Mouse (Mus musculus): ENCODE measurements around the gene Grb10. TPM values are rescaled to one million over a fixed set of nuclear protein-coding genes. Genes with fewer than 3 reads are reported as not detected.

Gene Grb10
- polyA plus RNA-seq, 1 experiment from 2014 or later, result 228 TPM

GRCm38 (mm10) chr11:12044245-12044644 lies 5.8 kb upstream of the Grb10 start:
- 61% methylated on average over 3 of the region's 3 CpGs for WGBS
- no peaks in the 10 kb centered on the region for H3K9me3 ChIP-seq (ENCODE audit: control insufficient read depth, low read length)
- H3K36me3 ChIP-seq (ENCODE audit: control insufficient read depth, insufficient read depth, low read length), result 0 out of 2 replicates have a peak, but pooled peaks cover 4% of the 10 kb centered on the region
- no peak overlapping the region for H3K4me3 ChIP-seq (ENCODE audit: low read length)
- no peak overlapping the region for H3K9ac ChIP-seq (ENCODE audit: low read depth, low read length)
- no peak for ATAC-seq (ENCODE audit: low FRiP score, low TSS enrichment)
- no peak overlapping the region for H3K4me2 ChIP-seq (replicated peaks; ENCODE audit: low read depth, low read length)
- H3K27me3 ChIP-seq (ENCODE audit: control insufficient read depth, insufficient read depth, low read length), result peaks cover 33% of the 10 kb centered on the region
- no peaks in the 10 kb centered on the region for H3K4me1 ChIP-seq (ENCODE audit: control insufficient read depth, insufficient read depth, low read length)
- no peak overlapping the region for H3K27ac ChIP-seq (ENCODE audit: low read depth, low read length)

- H3K36me3 ChIP-seq (ENCODE audit: control insufficient read depth, insufficient read depth, low read length), result no peaks in the 10 kb centered on the region
- H3K9me3 ChIP-seq (ENCODE audit: control insufficient read depth, low read length), result no peaks in the 10 kb centered on the region
- ATAC-seq (ENCODE audit: low FRiP score, low TSS enrichment), result no peak
- H3K27ac ChIP-seq (ENCODE audit: low read depth, low read length), result no peak overlapping the region
- no peak overlapping the region for H3K4me3 ChIP-seq (ENCODE audit: low read length)
- WGBS, result 83% methylated on average over 4 of the region's 4 CpGs
- H3K27me3 ChIP-seq (ENCODE audit: control insufficient read depth, insufficient read depth, low read length), result peaks cover 50% of the 10 kb centered on the region
- no peak overlapping the region for H3K9ac ChIP-seq (ENCODE audit: low read depth, low read length)
- no peak overlapping the region for H3K4me2 ChIP-seq (replicated peaks; ENCODE audit: low read depth, low read length)
- no peaks in the 10 kb centered on the region for H3K4me1 ChIP-seq (ENCODE audit: control insufficient read depth, insufficient read depth, low read length)
These were observed 3.3 kb upstream of the Grb10 start for GRCm38 (mm10) chr11:12041787-12042186.

GRCm38 (mm10) chr11:12041379-12041778 lies 2.9 kb upstream of the Grb10 start:
- Histone ChIP-seq H3K9ac (ENCODE audit: low read depth, low read length) (no peak overlapping the region), H3K36me3 (ENCODE audit: control insufficient read depth, insufficient read depth, low read length) (no peaks in the 10 kb centered on the region), H3K27me3 (ENCODE audit: control insufficient read depth, insufficient read depth, low read length) (peaks cover 54% of the 10 kb centered on the region), H3K9me3 (ENCODE audit: control insufficient read depth, low read length) (no peaks in the 10 kb centered on the region), H3K4me2 (replicated peaks; ENCODE audit: low read depth, low read length) (no peak overlapping the region), H3K4me1 (ENCODE audit: control insufficient read depth, insufficient read depth, low read length) (no peaks in the 10 kb centered on the region), H3K27ac (ENCODE audit: low read depth, low read length) (no peak overlapping the region), H3K4me3 (ENCODE audit: low read length) (no peak overlapping the region)
- ATAC-seq (ENCODE audit: low FRiP score, low TSS enrichment), result no peak
- 82% methylated on average over 6 of the region's 6 CpGs for WGBS

GRCm38 (mm10) chr11:12040391-12040790 lies 1.9 kb upstream of the Grb10 start:
- H3K27ac ChIP-seq (ENCODE audit: low read depth, low read length), result no peak overlapping the region
- no peak overlapping the region for H3K9ac ChIP-seq (ENCODE audit: low read depth, low read length)
- H3K9me3 ChIP-seq (ENCODE audit: control insufficient read depth, low read length), result no peaks in the 10 kb centered on the region
- peaks cover 64% of the 10 kb centered on the region for H3K27me3 ChIP-seq (ENCODE audit: control insufficient read depth, insufficient read depth, low read length)
- no peaks in the 10 kb centered on the region for H3K4me1 ChIP-seq (ENCODE audit: control insufficient read depth, insufficient read depth, low read length)
- H3K36me3 ChIP-seq (ENCODE audit: control insufficient read depth, insufficient read depth, low read length), result no peaks in the 10 kb centered on the region
- H3K4me3 ChIP-seq (ENCODE audit: low read length), result no peak overlapping the region
- WGBS, result 90% methylated on average over 4 of the region's 4 CpGs
- H3K4me2 ChIP-seq (replicated peaks; ENCODE audit: low read depth, low read length), result no peak overlapping the region
- ATAC-seq (ENCODE audit: low FRiP score, low TSS enrichment), result no peak

GRCm38 (mm10) chr11:12039748-12040147 lies 1.3 kb upstream of the Grb10 start:
- H3K4me3 ChIP-seq (ENCODE audit: low read length), result no peak overlapping the region
- H3K27ac ChIP-seq (ENCODE audit: low read depth, low read length), result no peak overlapping the region
- no peaks in the 10 kb centered on the region for H3K9me3 ChIP-seq (ENCODE audit: control insufficient read depth, low read length)
- peaks cover 71% of the 10 kb centered on the region for H3K27me3 ChIP-seq (ENCODE audit: control insufficient read depth, insufficient read depth, low read length)
- no peaks in the 10 kb centered on the region for H3K36me3 ChIP-seq (ENCODE audit: control insufficient read depth, insufficient read depth, low read length)
- WGBS, result 61% methylated on average over 6 of the region's 6 CpGs
- no peak overlapping the region for H3K4me2 ChIP-seq (replicated peaks; ENCODE audit: low read depth, low read length)
- ATAC-seq (ENCODE audit: low FRiP score, low TSS enrichment), result no peak
- H3K4me1 ChIP-seq (ENCODE audit: control insufficient read depth, insufficient read depth, low read length), result no peaks in the 10 kb centered on the region
- no peak overlapping the region for H3K9ac ChIP-seq (ENCODE audit: low read depth, low read length)

GRCm38 (mm10) chr11:12039098-12039497 lies 615 bp upstream of the Grb10 start:
- Histone ChIP-seq H3K4me3 (ENCODE audit: low read length) (no peak overlapping the region), H3K4me1 (ENCODE audit: control insufficient read depth, insufficient read depth, low read length) (no peaks in the 10 kb centered on the region), H3K4me2 (replicated peaks; ENCODE audit: low read depth, low read length) (no peak overlapping the region), H3K27ac (ENCODE audit: low read depth, low read length) (no peak overlapping the region), H3K9me3 (ENCODE audit: control insufficient read depth, low read length) (no peaks in the 10 kb centered on the region), H3K27me3 (ENCODE audit: control insufficient read depth, insufficient read depth, low read length) (peaks cover 77% of the 10 kb centered on the region), H3K36me3 (ENCODE audit: control insufficient read depth, insufficient read depth, low read length) (no peaks in the 10 kb centered on the region), H3K9ac (ENCODE audit: low read depth, low read length) (peak overlapping the region; percentile 97; the same call in 1 of the 2 replicates)
- 16% methylated on average over 3 of the region's 3 CpGs for WGBS
- ATAC-seq (ENCODE audit: low FRiP score, low TSS enrichment), result peak; percentile 51; the same call in 1 of the 2 replicates

GRCm38 (mm10) chr11:12037689-12038469 lies 604 bp downstream of the Grb10 start:
- peaks cover 83% of the 10 kb centered on the region for H3K27me3 ChIP-seq (ENCODE audit: control insufficient read depth, insufficient read depth, low read length)
- peak; percentile 54; the same call in 1 of the 2 replicates for ATAC-seq (ENCODE audit: low FRiP score, low TSS enrichment)
- peak overlapping the region; percentile 94 for H3K27ac ChIP-seq (ENCODE audit: low read depth, low read length)
- peak overlapping the region; percentile 65 for H3K4me3 ChIP-seq (ENCODE audit: low read length)
- no peaks in the 10 kb centered on the region for H3K9me3 ChIP-seq (ENCODE audit: control insufficient read depth, low read length)
- H3K4me1 ChIP-seq (ENCODE audit: control insufficient read depth, insufficient read depth, low read length), result no peaks in the 10 kb centered on the region
- H3K36me3 ChIP-seq (ENCODE audit: control insufficient read depth, insufficient read depth, low read length), result no peaks in the 10 kb centered on the region
- 4% methylated on average over 47 of the region's 48 CpGs for WGBS
- H3K4me2 ChIP-seq (replicated peaks; ENCODE audit: low read depth, low read length), result peak overlapping the region; percentile 54
- H3K9ac ChIP-seq (ENCODE audit: low read depth, low read length), result peak overlapping the region; percentile 97

- H3K27me3 ChIP-seq (ENCODE audit: control insufficient read depth, insufficient read depth, low read length), result peaks cover 86% of the 10 kb centered on the region
- under 1% methylated on average over 53 of the region's 93 CpGs for WGBS
- H3K9ac ChIP-seq (ENCODE audit: low read depth, low read length), result peak overlapping the region; percentile 97
These were observed 1.3 kb downstream of the Grb10 start for GRCm38 (mm10) chr11:12037075-12037686.

More at GRCm38 (mm10) chr11:12037075-12037686, 1.3 kb downstream of the Grb10 start:
- H3K27ac ChIP-seq (ENCODE audit: low read depth, low read length), result peak overlapping the region; percentile 94
- no peaks in the 10 kb centered on the region for H3K4me1 ChIP-seq (ENCODE audit: control insufficient read depth, insufficient read depth, low read length)
- peak overlapping the region; percentile 65 for H3K4me3 ChIP-seq (ENCODE audit: low read length)
- peak overlapping the region; percentile 54 for H3K4me2 ChIP-seq (replicated peaks; ENCODE audit: low read depth, low read length)
- no peaks in the 10 kb centered on the region for H3K9me3 ChIP-seq (ENCODE audit: control insufficient read depth, low read length)
- H3K36me3 ChIP-seq (ENCODE audit: control insufficient read depth, insufficient read depth, low read length), result no peaks in the 10 kb centered on the region
- peak; percentile 87 for ATAC-seq (ENCODE audit: low FRiP score, low TSS enrichment)
